In the genomic region with DNA sequence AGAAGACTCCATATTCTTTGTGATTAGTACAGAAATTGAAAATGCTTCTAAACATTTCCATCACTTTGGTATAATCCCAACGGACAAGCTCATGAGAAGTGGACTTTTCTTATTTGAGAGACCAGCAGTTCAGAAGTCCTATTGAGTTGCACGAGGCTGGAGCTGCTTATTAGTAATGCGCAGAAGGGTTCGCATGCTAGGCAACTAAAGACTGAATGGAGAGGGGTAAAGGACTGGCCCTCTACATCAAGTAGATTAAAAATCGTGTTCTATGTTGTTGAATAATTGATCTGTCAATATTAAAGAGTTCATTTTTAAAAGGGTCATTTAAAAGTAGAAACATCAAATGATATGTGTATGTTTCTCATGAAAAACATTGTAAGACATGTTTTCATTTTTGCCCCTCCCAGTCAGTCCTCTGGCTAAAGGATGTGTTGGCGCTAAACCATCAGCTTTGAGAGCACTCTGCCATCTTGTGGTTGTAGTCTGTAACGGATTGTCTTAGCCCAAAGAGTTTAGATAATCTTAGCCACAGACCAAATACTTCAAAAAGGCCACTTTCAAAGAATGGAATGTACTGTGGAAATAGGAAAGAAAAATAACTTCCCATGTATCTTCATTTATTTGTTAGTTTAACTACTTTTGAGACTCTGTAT, we compare ENCODE assay signal across 8 mouse cellular contexts. TPM values are rescaled to one million over a fixed set of nuclear protein-coding genes. Genes with fewer than 3 reads are reported as not detected.
DNase-seq lines count a peak whose midpoint lies in the region; ATAC-seq and TF ChIP-seq lines count a peak whose summit lies in the region.

No protein-coding gene starts in this region.

- peak overlapping the region; percentile 64 for H3K4me3 ChIP-seq in forebrain, embryonic 13.5 days
- H3K4me3 ChIP-seq in limb, embryonic 15.5 days, result peak overlapping the region; percentile 77
- peak overlapping the region; percentile 79 for H3K4me3 ChIP-seq in midbrain, postnatal 0 days (ENCODE audit: low read depth, low read length)

- no peak overlapping the region for H3K27ac ChIP-seq in forebrain, embryonic 13.5 days
- peak overlapping the region; percentile 69; the same call in 1 of the 2 replicates for H3K27ac ChIP-seq in limb, embryonic 15.5 days
- H3K27ac ChIP-seq in midbrain, postnatal 0 days (ENCODE audit: low read depth, low read length), result no peak overlapping the region

- H3K27me3 ChIP-seq in forebrain, embryonic 13.5 days, result no peaks in the 10 kb centered on the region
- no peaks in the 10 kb centered on the region for H3K27me3 ChIP-seq in limb, embryonic 15.5 days
- no peaks in the 10 kb centered on the region for H3K27me3 ChIP-seq in midbrain, postnatal 0 days (ENCODE audit: insufficient read depth, low read length)

- peaks cover 11% of the 10 kb centered on the region for H3K4me1 ChIP-seq in forebrain, embryonic 13.5 days
- peaks cover 9% of the 10 kb centered on the region for H3K4me1 ChIP-seq in limb, embryonic 15.5 days
- no peaks in the 10 kb centered on the region for H3K4me1 ChIP-seq in midbrain, postnatal 0 days (ENCODE audit: insufficient read depth, low read length)

- peak overlapping the region; percentile 51; the same call in 1 of the 2 replicates for H3K9ac ChIP-seq in forebrain, embryonic 13.5 days
- no peak overlapping the region for H3K9ac ChIP-seq in limb, embryonic 15.5 days
- H3K9ac ChIP-seq in midbrain, postnatal 0 days (replicated peaks; ENCODE audit: low read length, poor library complexity, severe bottlenecking), result no peak overlapping the region

- H3K36me3 ChIP-seq in forebrain, embryonic 13.5 days (ENCODE audit: poor library complexity, severe bottlenecking), result no peaks in the 10 kb centered on the region
- H3K36me3 ChIP-seq in limb, embryonic 15.5 days, result no peaks in the 10 kb centered on the region
- peaks cover 7% of the 10 kb centered on the region; the same call in 1 of the 2 replicates for H3K36me3 ChIP-seq in midbrain, postnatal 0 days (ENCODE audit: insufficient read depth, low read length)

- peak; percentile 68 for DNase-seq in thymus, postnatal 0 days (ENCODE audit: low spot score)
- no peak for DNase-seq in thymus, adult 18-20 months
- DNase-seq in hindlimb bud, embryonic 11.5 days (ENCODE audit: extremely low spot score, low read depth, low spot score), result peak; percentile 53
- DNase-seq in midbrain, postnatal 0 days (ENCODE audit: low spot score), result peak; percentile 90
- DNase-seq in urinary bladder, postnatal 4 days (ENCODE audit: low spot score in 2 of 2), result no peak

- H3K9me3 ChIP-seq in forebrain, embryonic 13.5 days (replicated peaks), result no peaks in the 10 kb centered on the region
- H3K9me3 ChIP-seq in limb, embryonic 15.5 days, result no peaks in the 10 kb centered on the region
- no peaks in the 10 kb centered on the region for H3K9me3 ChIP-seq in midbrain, postnatal 0 days (ENCODE audit: low read length)

- WGBS in forebrain, embryonic 13.5 days, result 43% methylated on average over 7 of the region's 7 CpGs
- 48% methylated on average over 7 of the region's 7 CpGs for WGBS in limb, embryonic 15.5 days
- 39% methylated on average over 7 of the region's 7 CpGs for WGBS in midbrain, postnatal 0 days

- peak overlapping the region; percentile 73 for H3K4me2 ChIP-seq in forebrain, embryonic 13.5 days
- peak overlapping the region; percentile 81 for H3K4me2 ChIP-seq in limb, embryonic 15.5 days
- peak overlapping the region; percentile 79 for H3K4me2 ChIP-seq in midbrain, postnatal 0 days (ENCODE audit: low read depth, low read length, poor library complexity, severe bottlenecking)

- peak; percentile 63 for ATAC-seq in cerebellum, adult (ENCODE audit: insufficient number of reproducible peaks, low FRiP score, low TSS enrichment)
- peak; percentile 76 for ATAC-seq in forebrain, embryonic 13.5 days
- 0 out of 2 replicates have a peak, but pooled peaks have one; percentile 66 for ATAC-seq in limb, embryonic 15.5 days (ENCODE audit: insufficient number of reproducible peaks, low FRiP score, low TSS enrichment, low read depth)
- ATAC-seq in midbrain, postnatal 0 days (ENCODE audit: low FRiP score), result peak; percentile 83

- TF ChIP-seq CTCF in midbrain, postnatal 0 days (IDR thresholded peaks at IDR 0.05), result peak; percentile 94

RNA-seq across cellular contexts. Expression of gene Rpp30, which starts 0.8 kb away (rescaled TPM):
- 92.1 and 92.3 TPM in 2 replicates for polyA plus RNA-seq in thymus, postnatal 0 days (2015; fragmentation: Nextera tagmentation; extraction: Ambion mirVana)
- polyA plus RNA-seq in forebrain, embryonic 13.5 days (2015; fragmentation: Nextera tagmentation; extraction: Ambion mirVana), result 119 and 123 TPM in 2 replicates
- 50.2 and 58.9 TPM in 2 replicates for polyA plus RNA-seq in limb, embryonic 15.5 days (2015; fragmentation: Nextera tagmentation; extraction: Ambion mirVana)
- 19.0 and 27.3 TPM in 2 replicates for total RNA-seq in midbrain, postnatal 0 days (2014; rRNA removed)
- polyA plus RNA-seq in midbrain, postnatal 0 days (2015; fragmentation: Nextera tagmentation; extraction: Ambion mirVana), result 71.5 and 73.8 TPM in 2 replicates

RNA-seq across cellular contexts. Expression of gene Htr7, which starts 25.4 kb away (rescaled TPM):
- 3.0 and 3.2 TPM in 2 replicates for polyA plus RNA-seq in thymus, postnatal 0 days (2015; fragmentation: Nextera tagmentation; extraction: Ambion mirVana)
- 0.75 and 0.94 TPM in 2 replicates for polyA plus RNA-seq in forebrain, embryonic 13.5 days (2015; fragmentation: Nextera tagmentation; extraction: Ambion mirVana)
- polyA plus RNA-seq in limb, embryonic 15.5 days (2015; fragmentation: Nextera tagmentation; extraction: Ambion mirVana), result 0.37 and 0.67 TPM in 2 replicates
- total RNA-seq in midbrain, postnatal 0 days (2014; rRNA removed), result 25.7 and 28.8 TPM in 2 replicates
- 15.4 and 15.8 TPM in 2 replicates for polyA plus RNA-seq in midbrain, postnatal 0 days (2015; fragmentation: Nextera tagmentation; extraction: Ambion mirVana)

RNA-seq across cellular contexts. Expression of gene Ankrd1, which starts 37.2 kb away (rescaled TPM):
- 0.10 and 0.22 TPM in 2 replicates for polyA plus RNA-seq in thymus, postnatal 0 days (2015; fragmentation: Nextera tagmentation; extraction: Ambion mirVana)
- polyA plus RNA-seq in forebrain, embryonic 13.5 days (2015; fragmentation: Nextera tagmentation; extraction: Ambion mirVana), result 0.15 TPM in 1 of 2 replicates, not detected in the other
- 3.4 and 5.1 TPM in 2 replicates for polyA plus RNA-seq in limb, embryonic 15.5 days (2015; fragmentation: Nextera tagmentation; extraction: Ambion mirVana)
- not detected in 2 replicates for total RNA-seq in midbrain, postnatal 0 days (2014; rRNA removed)
- 0.11 TPM in 2 replicates for polyA plus RNA-seq in midbrain, postnatal 0 days (2015; fragmentation: Nextera tagmentation; extraction: Ambion mirVana)

Comparison
In these comparisons a context has a peak if more than half of its experiments do, and no peak if none do; other contexts are left out.
1. DNase-seq: peak in thymus, postnatal 0 days (single experiment), hindlimb bud, embryonic 11.5 days (single experiment) and midbrain, postnatal 0 days (single experiment); none in thymus, adult 18-20 months (0 of 2) and urinary bladder, postnatal 4 days (0 of 2).
2. Peak in every context shown above with its lines, with median percentiles within 50 percentile points of each other: ATAC-seq, H3K4me2 ChIP-seq and H3K4me3 ChIP-seq.